Mouse (Mus musculus): ENCODE results near the gene Atp11b. TPM values are rescaled to one million over a fixed set of nuclear protein-coding genes. Genes with fewer than 3 reads are reported as not detected.

Atp11b gene
- total RNA-seq (2021), result 100 to 1,000 TPM; 119 to 130 TPM

DNA sequence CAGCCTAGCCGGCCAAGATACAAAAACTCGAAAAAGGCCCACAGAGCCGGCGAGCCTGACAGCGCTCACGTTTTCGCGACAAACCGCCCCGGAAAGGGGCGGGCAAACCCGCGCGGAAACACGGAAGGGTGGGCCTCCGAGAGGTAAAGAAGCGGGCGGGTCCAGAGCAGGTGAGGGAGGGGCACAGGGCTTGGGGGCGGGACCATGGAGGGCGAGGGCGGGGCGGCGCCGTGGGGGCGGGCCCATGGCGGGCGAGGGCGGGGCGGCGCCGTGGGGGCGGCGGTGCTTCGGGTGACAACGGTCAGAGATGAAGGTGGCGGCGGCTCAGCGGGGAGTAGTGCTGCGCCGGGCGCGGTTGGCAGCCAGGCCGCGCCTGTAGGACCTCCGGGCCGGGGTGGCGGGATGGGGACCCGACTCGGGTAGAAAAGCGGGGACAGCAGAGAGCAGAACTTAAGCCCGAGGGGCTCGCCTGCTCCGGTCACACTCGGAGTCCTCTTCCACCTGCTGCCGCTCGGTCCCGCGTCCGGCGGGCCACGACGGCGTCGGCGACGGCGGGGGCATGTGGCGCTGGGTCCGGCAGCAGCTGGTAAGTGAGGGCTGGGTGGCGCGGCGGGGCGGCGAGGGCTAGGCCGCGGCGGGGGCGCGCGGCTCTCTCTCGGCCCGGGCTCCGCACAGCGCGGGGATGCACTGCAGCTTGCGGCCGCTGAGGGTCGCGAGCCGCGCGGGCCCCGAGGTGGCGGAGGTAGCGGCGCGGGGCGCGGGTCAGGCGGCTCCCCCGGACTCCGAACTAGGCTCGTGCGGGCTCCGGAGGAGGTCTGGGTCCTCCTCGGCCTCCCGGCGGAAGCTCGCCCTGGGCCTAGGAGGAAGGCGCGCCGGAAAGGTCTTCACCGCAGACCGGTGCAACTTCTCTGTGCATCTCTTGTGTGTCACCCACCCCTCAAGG, at the start of gene Atp11b:
Gene Atp11b, plus strand, starts transcription at position 282 of the 943 bp plus-strand sequence.
- DNase-seq, result peak; percentile 79
- intact Hi-C loops (cut with DNase I), result no loop called here

DNA sequence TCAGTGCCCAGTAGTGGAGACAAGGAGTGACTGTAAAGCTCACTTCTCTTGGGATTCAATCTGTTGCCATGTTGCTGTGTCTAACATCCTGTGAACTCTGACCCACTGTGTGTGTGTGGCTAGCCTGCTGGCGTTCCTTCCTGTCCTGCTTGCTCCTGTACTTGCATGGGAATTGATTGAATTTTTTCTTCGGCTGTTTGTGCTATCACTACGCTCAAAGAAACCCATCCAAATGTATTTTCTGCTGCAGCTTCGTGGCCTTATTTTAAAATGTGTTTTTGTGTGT, 49.6 kb upstream of the Atp11b start:
- intact Hi-C loops (cut with DNase I), result no loop called here

DNA sequence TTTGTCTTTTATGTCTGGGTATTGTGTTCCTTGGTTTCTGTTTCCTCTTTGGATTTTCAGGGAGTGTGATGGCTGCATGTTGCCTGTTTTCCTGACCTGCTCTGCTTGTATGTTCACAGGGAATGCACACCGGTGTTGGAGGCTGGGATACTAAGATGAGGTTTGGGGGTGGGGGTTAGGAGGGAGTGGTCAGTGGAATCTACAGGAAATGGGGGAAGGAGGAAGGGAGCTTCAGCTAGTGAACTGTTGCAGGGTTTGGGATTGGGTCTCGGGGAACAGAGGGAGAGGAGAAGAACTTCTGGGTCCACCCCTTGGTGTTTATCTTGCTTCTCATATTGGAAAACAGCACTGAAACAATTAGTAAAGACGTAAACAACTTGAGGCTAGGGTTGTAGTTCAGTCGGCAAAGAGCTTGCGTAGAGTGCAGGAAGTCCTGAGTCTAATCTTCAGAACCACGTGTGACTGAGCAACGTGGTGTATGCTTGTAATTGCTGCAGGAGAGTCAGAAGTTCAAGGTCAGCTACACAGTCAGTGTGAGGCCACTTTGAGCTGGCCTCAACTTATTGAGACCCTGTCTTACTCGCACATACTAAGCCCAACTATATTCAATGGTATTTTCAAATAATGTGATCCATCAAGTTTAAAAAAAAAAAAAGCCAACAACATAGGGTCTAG, 34.2 kb upstream of the Atp11b start:
- DNase-seq, result no peak
- intact Hi-C loops (cut with DNase I), result no loop called here

More for the DNA sequence above, 49.6 kb upstream of the Atp11b start:
- no peak for DNase-seq

DNA sequence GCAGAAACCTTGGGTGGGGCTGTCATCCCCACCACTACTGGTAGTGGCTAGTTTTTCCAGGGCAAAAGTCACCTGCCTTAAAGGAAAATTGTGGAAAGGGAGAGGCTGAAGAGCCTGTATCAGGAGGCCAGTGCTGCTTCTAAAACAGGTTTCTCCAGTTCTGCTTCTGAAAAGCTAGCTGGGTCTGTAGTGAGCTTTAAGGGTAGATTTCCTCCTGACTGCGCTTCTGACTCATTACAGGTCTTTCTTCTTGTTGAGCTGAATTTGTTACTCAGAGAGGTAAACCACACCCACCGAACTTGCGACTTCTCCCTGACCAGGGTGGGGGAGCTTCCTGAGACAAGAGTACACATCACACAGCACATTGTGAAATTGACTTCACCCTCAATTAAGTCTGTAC, 33.1 kb upstream of the Atp11b start:
- intact Hi-C loops (cut with DNase I), result no loop called here
- no peak for DNase-seq

DNA sequence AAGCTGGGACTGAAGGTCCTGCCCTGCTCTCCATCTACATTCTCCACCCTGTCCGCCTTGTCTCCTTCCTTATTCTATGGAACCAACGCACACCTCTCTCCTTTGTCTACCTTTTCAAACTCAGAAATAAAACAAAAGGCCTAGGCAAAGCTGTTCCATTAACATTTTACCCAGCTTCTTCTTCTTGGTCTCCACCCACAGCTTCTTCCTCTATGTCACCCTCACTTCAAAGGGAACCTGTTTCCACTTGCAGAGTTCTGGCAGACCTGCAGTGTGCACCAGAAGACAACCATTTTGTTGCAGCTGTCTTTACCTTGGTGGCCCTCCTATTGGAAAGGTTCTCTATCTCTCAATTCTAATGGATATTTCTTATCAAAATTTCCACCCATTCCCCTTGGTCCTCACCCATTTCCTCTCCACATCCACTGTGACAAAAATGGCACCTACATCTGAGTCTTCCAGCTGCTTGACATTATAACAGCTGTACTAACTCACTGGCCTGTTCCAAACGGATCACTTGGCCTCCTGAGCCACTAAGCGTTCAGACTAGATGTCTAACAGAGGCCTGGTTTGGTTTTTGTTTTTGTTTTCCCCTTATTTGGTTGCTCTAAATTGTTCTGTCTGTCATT, 32.0 kb upstream of the Atp11b start:
- no peak for DNase-seq
- intact Hi-C loops (cut with DNase I), result no loop called here

DNA sequence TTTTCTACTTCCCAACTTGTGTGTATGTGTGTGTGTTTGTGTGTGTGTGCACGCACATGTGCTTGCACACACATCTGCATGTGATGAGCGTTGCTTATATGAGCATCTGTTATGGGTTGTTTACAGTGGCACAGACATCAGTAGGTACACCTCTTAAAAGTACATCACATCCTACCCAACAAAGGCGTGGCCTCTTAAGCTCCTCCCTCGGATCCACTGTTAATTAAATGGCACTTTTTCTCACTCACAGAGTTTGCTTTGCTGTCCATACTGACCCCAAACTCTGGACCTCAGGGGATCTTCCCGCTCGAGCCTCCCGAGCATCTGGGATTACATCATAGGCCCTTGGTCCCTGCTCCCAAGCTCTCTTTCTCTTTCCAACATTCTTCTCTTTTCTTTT, 31.1 kb upstream of the Atp11b start:
- DNase-seq, result no peak
- intact Hi-C loops (cut with DNase I), result no loop called here

DNA sequence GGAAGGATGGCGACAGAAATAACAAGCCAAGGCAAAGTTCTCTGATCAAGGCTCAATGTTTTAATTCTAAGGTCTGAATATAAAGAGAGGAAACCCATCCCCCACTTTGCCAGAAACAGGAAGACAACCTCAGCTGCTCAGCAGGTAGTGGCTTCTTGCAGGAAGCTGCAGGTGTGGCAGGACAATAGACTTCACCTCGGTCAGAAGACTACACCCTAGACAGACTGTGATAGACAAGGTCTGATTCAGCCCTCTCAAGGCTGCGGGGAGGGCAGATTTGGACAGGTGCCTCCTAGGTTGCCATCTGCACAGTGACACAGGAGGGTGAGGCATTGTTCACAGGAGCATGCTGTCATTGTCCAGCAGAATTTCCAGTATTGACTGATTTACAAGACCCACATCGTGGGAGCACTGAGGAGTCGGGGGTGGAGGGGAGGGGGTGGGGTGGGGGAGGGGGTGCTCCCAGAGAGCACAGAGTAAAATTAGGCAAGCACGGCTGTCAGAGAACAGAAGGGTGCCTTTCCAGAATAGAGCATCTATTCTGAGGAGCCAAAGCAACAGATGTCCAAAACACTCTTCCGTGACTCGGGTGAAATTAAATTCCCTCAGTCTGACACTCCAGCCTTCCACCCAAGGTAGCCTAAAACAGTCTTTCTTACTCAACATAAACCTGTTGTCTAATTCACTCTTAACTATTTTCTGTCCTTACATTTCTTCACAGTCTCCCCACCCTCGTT, 30.2 kb upstream of the Atp11b start:
- intact Hi-C loops (cut with DNase I), result no loop called here
- no peak for DNase-seq

DNA sequence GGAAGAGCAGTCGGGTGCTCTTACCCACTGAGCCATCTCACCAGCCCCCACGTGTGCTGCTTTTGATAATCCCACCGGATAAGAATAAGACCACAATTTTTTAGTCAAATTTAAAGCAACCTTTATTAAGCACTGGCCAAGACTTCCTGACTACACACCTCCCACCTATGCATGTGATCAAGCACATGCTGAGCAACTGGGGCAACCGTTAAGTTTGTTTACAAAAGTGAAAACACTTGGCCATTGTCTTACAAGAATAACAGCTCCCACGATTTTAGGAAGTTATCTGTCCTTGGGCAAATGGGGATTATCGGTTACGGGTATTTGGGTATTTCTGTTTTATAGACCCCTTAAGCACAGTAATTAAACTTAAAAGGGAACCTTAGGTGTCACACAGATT, 28.8 kb upstream of the Atp11b start:
- no peak for DNase-seq
- intact Hi-C loops (cut with DNase I), result no loop called here

DNA sequence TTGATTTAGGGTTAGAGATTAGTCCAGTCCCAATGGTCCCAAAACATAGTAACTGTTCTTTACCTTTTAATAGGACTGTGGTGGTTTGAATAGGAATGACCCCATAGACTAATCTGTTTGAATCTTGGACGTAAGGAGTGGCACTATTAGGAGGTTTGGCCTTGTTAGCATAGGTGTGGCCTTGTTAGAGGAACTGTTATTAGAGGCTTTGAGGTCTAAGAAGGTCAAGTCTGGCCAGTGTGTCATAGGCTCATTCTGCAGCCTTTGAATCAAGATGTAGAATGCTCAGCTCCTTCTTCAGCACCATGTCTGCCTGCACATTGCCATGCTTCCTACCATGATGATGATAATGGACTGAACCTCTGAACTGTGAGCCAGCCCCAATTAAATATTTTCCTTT, 27.0 kb upstream of the Atp11b start:
- DNase-seq, result no peak
- intact Hi-C loops (cut with DNase I), result no loop called here

DNA sequence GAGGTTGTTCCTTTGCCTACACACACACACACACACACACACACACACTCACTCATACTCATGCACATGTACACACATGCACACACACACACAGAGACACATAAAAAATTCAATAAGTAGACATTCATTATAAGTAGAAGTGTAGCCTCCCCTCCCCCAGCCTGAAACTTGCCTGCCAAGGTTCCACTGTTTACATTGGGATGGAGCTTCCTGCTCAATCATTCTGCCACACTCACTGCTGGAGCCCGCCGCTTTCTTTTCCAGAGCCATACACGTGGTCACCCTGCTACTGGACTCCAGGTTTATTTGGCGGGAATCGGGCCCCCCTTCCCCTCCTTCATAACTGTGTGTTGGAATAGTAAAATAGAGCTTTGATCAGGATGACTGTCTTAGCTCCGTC, 24.4 kb upstream of the Atp11b start:
- intact Hi-C loops (cut with DNase I), result no loop called here
- no peak for DNase-seq

DNA sequence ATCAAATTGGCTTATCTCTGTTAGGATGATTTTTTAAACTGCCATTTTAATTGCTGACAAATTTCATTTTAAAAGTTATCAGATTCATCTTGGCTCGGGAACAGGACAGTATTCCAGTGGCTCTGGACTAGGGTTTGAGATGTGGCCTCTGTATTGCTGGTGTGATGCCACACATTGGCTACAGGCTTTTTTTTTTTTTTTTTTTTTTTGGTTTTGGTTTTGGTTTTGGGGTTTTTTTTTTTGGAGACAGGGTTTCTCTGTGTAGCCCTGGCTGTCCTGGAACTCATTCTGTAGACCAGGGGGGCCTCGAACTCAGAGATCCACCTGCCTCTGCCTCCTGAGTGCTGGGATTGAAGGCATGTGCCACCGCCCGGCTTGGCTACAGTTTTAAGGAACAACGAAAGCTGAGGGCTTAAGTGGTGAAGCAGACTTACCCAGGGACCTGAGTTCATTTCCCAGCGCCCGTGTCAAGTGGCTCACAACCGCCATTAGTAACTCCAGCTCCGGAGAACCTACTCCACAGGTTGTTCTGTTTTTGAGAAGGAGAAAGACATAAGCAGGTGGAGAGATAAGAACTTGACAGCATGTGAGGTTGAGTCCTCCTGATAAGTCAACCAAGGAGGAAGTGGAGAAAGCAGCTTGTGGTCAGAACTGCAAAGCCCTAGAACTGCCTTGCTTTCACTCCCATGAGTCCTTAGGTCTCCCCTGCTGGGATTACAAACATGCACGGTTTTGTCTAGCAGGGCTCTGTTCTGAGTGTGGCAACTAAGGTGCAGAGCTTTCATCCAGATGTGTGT, 21.7 kb upstream of the Atp11b start:
- no peak for DNase-seq
- intact Hi-C loops (cut with DNase I), result no loop called here

DNA sequence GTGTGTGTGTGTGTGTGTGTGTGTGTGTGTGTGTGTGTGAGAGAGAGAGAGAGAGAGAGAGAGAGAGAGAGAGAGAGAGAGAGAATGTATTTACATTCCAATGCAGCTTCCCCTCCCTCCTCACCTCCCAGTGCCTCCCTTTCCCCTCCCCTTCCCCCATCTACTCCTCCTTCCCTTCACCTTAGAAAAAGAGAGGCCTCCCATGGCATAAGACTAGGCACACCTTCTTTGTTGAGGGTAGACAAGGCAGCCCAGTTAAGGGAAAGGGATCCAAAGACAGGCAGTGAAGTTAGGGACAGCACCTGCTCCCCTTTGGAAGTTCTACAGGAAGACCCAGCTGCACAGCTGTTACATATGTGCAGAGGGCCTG, 21.1 kb upstream of the Atp11b start:
- intact Hi-C loops (cut with DNase I), result no loop called here
- DNase-seq, result no peak

DNA sequence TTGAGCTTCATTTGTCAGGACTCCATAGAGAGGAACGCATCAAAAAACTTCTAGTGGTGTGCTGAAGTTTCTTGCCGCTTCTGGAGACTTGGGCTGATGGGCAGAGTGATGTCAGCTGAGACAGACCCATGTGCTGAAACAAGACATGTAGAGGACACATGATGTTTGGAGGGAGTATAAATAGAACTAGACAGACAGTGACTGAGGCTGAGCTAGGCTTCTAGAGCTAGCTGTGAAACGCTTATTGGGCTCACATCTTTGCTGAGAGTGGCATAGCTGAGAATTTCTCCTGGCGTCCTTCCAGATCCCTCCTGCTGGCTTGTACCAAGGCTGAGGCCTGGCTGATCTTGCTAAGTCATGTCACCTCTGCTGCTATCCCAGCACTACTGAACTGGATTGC, 19.4 kb upstream of the Atp11b start:
- peak; percentile 12 for DNase-seq
- intact Hi-C loops (cut with DNase I), result no loop called here

DNA sequence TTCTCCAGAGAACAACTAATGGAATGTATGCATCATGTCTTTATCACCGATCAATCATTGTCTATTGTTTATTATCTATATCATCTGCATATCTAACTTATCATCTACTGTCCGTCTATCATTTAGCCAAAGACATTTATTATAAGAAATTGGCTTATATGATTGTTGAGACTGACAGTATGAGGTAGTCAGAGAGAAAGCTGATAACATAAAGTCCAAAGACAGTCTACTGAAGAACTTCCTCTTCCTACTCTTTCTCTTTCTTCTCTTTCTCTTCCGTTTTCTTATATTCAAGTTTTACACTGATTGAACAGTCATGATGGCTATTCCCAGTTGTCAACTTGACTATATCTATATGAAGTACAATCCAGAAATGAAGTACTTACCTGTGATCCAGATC, 15.8 kb upstream of the Atp11b start:
- no peak for DNase-seq
- intact Hi-C loops (cut with DNase I), result no loop called here

DNA sequence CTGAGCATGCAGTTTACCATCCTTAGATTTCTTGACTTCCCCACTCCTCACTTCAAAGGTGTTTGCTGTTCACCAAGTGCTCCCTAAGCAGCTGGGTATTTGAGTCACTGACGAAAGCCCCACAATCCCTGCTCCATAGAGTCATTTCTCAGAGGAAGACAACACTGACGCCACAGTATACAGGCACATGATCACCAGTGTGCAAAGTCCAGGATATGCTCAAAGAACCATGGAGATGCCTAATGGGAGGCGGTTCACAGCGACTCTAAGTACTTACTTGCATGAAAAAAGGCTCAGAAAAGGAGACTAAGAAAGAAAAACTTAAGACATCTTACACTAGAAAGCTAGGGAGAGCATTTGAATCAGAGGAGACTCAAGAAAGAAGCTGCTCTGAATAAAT, 8.9 kb upstream of the Atp11b start:
- no peak for DNase-seq
- intact Hi-C loops (cut with DNase I), result no loop called here

DNA sequence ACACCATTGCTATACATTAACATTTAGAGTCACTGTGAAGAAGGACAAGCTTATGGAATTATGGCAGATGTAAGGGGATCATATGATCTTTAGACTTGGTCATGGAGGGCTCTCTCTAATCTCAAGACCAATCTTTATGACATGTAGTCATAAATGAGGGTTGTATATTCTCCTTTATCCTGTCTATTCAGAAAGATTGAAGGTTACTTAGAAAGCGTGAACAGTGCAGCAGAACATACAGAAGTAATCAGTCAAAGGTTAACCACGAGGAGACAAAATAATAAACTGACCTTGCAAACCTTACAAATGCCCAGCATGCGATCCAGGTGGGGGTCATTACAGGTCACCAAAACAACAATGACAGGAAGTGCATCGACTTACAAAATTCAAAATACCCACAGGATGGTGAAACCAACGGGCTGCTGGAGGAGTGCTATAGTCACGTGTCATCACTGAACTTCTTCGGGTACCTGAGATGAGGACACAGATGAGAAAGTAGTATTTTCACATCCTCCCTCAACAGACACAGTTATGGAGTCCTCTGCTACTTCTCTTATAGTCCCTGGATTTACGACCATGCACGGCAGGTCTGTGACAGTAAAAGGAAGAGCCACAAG, 7.0 kb upstream of the Atp11b start:
- no peak for DNase-seq
- intact Hi-C loops (cut with DNase I), result no loop called here

DNA sequence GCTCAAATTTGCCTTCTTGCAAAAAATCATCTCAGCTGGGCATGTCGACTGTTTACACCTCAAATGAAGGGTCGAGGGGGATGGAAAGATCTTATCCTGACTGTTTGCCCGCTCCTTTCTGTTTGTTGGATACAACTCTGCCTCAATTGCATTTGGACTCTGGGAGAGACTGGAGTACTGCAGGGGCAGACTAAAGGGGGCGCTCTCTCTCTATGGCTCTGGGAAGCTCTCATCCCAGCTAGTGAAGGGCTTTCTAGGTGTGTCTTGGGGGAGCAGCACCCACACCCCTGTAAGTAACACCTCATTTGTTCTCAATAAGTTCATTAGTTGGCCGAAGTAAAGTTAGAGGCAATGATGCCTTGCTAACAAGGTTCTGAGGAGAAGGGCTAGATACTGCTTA, 3.6 kb upstream of the Atp11b start:
- no peak for DNase-seq
- intact Hi-C loops (cut with DNase I), result no loop called here

DNA sequence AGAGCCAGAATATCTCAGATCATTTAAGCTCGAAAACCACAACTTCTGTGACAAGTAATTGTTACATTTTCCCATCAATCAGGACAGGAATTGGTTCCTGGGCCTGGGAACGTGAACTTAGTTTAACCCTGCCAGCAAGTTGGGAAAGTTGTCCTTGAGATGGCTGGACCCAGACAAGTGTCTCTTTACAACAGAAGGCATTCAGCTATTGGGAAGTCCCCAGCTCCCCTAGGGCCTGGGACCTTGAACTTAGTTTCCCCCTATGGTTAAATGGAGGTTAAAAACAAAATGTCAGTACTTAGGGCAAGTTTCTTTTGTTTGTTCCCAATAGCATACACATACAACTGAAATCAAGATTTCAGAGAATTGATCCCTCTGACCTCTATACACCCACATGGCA, 2.2 kb upstream of the Atp11b start:
- intact Hi-C loops (cut with DNase I), result no loop called here
- DNase-seq, result no peak

DNA sequence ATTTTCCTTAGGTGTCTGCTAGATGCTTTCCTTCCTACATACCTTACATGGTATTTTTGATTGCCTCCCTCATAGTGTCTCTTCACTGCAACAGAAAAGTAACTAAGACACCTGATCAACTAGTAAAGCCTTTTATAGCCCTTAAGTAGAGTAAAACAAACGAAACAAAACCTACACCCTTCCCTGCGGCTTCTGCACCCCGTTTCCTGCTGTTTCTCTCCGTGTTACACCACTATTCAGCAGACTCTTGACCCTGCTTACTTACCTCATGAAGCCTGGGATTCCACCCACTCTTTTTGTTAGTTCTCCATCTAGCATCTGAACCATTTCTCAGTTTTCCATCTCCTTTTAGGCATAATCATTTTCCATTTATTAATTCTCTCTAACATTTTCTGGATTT, 8.8 kb downstream of the Atp11b start:
- intact Hi-C loops (cut with DNase I), result no loop called here
- no peak for DNase-seq
